In genomic region chr1:39460495-39460894, GRCm38 (mm10) we compare ENCODE assay signal across 13 mouse cellular contexts.
"Had no signal": no experiment of that assay in that cellular context is flagged by ENCODE, and none has a peak within 500 bp of the region (broad histone marks: within the 10 kb centered on the region; RNA-seq: fewer than 3 reads in every experiment).

No protein-coding gene starts in this region.

- H3K9ac ChIP-seq: limb, embryonic 13.5 days; midbrain, embryonic 13.5 days; stomach, embryonic 15.5 days had no signal

- H3K27me3 ChIP-seq: limb, embryonic 13.5 days; midbrain, embryonic 13.5 days; stomach, embryonic 15.5 days had no signal

- ATAC-seq: intestine, embryonic 16.5 days; lung, postnatal 0 days; midbrain, embryonic 13.5 days had no signal

- H3K4me1 ChIP-seq: midbrain, embryonic 13.5 days had no signal

- H3K4me2 ChIP-seq: limb, embryonic 13.5 days; midbrain, embryonic 13.5 days; stomach, embryonic 15.5 days had no signal

- H3K4me3 ChIP-seq: layer of hippocampus, adult 2 months; limb, embryonic 13.5 days; megakaryocyte, embryonic 14.5 days; midbrain, embryonic 13.5 days; stomach, embryonic 15.5 days had no signal

- H3K36me3 ChIP-seq: limb, embryonic 13.5 days; midbrain, embryonic 13.5 days; stomach, embryonic 15.5 days had no signal

- DNase-seq: kidney, adult 8-10 months; kidney, postnatal 25 days; lung, adult 18-20 months; lung, postnatal 4 days; right cerebral cortex, postnatal 14 days; thymus, postnatal 36 days had no signal

- H3K9me3 ChIP-seq: limb, embryonic 13.5 days; midbrain, embryonic 13.5 days; stomach, embryonic 15.5 days had no signal

- H3K27ac ChIP-seq: layer of hippocampus, adult 2 months; limb, embryonic 13.5 days; midbrain, embryonic 13.5 days; stomach, embryonic 15.5 days had no signal
